Mouse (Mus musculus) liver, embryonic 18 days (tissue): ENCODE results near the gene Ranbp2. TPM values are rescaled to one million over a fixed set of nuclear protein-coding genes. Genes with fewer than 3 reads are reported as not detected.

Source experiments
- polyA plus RNA-seq: library from polyadenylated mRNA; depleted of rRNA; stranded (reverse); fragments of >200 nt; gene quantifications from 2 replicates; pipeline ENCODE4 v1.2.3, GENCODE M21; 2012; rRNA removed

Gene Ranbp2
- 7.0 and 7.2 TPM in 2 replicates for polyA plus RNA-seq

DNA sequence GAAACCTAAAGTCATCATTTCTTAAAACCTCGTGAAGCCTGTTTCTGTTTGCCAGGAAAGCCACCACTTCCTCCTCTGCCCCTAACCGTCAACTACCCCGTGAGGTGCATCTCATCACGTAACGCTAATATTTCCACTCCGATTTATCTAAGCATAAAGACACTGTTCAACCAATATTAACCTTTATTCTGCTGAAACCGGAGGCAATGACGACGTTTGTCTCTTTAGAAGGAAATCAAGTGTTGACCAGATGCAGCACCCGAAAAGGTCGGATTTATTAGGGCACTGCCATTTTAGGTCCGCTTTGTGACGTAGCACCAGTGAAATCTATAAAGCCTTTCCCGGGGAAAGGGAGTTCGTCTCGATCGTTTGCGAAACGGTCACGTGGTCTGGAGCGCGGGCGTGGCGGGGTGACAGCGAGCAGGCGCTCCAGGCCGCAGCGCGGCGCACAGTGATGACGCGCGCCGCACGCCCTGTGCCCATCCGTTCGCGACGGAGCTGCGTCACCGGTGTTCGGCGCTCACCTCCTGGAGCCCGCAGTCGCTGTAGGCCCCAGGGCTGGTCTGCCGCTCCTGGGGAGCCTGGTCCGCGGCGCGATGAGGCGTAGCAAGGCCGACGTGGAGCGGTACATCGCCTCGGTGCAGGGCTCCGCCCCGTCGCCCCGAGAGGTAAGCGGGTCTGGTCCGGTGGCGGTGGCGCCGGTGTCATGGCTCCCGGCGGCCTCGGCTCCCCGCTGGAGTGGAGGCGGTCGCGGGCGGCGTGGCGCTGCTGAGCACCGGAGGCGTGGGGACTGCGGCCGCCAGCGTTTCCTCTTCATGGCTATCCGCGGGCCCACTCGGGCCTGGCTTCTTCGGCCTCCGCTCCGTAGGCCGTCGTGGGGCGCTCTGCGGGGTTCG lies at the start of gene Ranbp2:
Gene Ranbp2, plus strand, starts transcription at position 537 of the 896 bp plus-strand sequence.

DNA sequence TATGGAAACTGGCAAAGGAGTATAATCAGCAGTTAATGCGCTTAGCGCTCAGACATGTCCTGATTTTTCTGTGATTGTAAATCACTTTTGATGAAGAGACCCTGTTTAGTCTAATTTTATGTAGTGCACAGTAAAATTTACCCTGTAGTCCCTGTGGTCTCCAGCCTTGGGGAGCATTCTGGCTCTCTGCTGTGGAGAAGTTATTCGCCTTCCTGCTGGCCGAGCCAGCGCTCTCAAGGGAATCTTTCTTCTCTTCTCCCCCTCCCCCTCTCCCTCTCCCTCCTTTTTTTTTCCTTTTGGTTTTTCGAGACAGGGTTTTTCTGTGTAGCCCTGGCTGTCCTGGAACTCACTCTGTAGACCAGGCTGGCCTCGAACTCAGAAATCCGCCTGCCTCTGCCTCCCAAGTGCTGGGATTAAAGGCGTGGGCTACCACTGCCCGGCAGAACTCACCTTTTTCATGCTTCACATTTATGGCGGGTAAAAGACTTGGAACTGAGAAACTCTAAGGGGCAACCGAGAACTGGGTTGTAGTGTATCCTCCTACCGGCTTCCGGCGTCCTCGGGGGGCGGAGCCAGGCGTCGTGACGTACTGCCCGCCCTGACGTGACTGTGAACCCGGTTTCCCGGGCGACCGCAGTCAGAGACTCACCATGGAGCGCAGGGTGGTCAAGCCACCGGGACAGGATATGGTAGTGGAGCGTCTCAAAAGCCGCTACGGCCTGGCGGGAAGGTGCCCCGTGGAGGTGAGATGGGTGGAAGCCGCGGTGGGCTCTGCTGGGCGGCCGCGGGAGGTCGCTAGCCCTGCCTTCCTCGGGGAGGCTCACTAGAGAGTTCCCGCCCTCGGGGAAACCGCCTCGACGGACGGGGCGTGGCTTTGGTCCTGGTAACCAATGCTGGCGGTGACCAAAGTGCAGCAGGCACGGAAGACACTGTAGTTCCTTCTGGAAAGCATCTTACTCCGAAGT lies 50.9 kb downstream of the Ranbp2 start, which contains the start of gene Ccdc138:
Gene Ccdc138, plus strand, starts transcription at position 629 of the 965 bp plus-strand sequence.

Other genes starting within 250 kb of the Ranbp2 start
- gene AW822073, start 222.0 kb upstream of the Ranbp2 start, polyA plus RNA-seq, result not detected in 2 replicates
- gene Duxf3, start 214.2 kb upstream of the Ranbp2 start, polyA plus RNA-seq, result not detected in 2 replicates
- gene Gm4981, start 210.2 kb upstream of the Ranbp2 start, polyA plus RNA-seq, result not detected in 2 replicates
- 10.4 and 12.2 TPM in 2 replicates for gene Gcc2, start 191.4 kb upstream of the Ranbp2 start, polyA plus RNA-seq
- 16.7 and 17.1 TPM in 2 replicates for gene Lims1, start 123.5 kb upstream of the Ranbp2 start, polyA plus RNA-seq
- gene Ccdc138, start 51.0 kb downstream of the Ranbp2 start, polyA plus RNA-seq, result 1.1 TPM in 2 replicates
- not detected in 2 replicates for gene Edar, start 228.7 kb downstream of the Ranbp2 start, polyA plus RNA-seq